Mouse (Mus musculus): ENCODE data around the gene Rars. TPM values are rescaled to one million over a fixed set of nuclear protein-coding genes. Genes with fewer than 3 reads are reported as not detected.
"Not testable (repeated sequence)": the region's sequence is repeated elsewhere in the genome, so short reads cannot be mapped to it uniquely, and the experiment has no call there.

The Rars gene
- polyA plus RNA-seq, 1 experiment from 2014 or later: 116 TPM

DNA sequence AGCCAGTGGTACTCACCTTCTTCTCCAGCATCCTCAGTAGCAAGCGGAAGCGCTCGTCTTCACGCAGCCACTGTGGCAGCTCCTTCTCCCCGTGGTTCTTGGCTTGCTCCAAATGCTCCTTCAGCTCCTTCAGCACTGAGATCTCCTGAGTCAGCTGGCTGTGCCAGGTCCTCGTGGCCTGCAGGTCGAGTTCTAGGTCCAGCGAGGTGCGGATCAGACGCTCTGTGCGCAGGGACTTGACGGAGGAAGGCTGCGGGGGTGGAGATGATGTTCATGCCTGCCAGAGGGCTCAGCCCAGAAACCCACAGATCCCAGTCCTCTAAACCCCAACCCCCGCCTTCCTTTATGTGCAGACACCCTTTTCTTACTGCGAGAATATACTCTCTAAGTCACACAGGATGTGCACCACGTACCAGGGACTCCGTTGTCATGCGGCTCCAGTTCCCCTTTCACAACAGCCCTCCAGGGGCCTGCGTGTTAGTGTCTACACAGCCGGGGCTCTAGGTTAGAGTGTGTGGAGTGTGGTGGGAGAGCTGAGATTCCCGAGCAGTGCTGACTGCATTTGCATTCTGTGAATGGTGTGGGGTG lies 7.5 kb upstream of the Rars start:
- H3K4me1 ChIP-seq (ENCODE audit: control insufficient read depth, insufficient read depth, low read length): peaks cover 3% of the 10 kb centered on the region
- peak; percentile 18; the same call in 1 of the 2 replicates for ATAC-seq (ENCODE audit: insufficient read depth, low FRiP score, low TSS enrichment)
- 84% methylated on average over 21 of the region's 21 CpGs for WGBS

DNA sequence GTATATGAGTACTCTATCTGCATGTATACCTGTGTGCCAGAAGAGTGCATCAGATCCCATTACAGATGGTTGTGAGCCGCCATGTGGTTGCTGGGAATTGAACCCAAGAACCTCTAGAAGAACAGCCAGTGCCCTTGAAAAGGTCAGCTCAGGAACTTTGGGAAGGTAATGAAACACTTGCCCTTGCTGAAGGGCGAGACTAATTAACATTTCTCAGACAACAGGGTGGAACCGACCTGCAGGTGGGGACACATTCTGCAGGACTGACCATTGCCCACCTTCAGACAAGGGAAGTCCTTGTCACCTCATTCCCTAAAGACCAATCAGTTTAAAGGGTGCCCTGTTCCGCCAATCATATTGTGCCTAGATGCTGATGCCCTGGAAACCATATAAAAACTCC lies 6.5 kb upstream of the Rars start:
- ATAC-seq (ENCODE audit: insufficient read depth, low FRiP score, low TSS enrichment); H3K4me2 ChIP-seq (ENCODE audit: low read depth); H3K4me3 ChIP-seq (ENCODE audit: low read depth, low read length); H3K4me1 ChIP-seq (ENCODE audit: control insufficient read depth, insufficient read depth, low read length); H3K27ac ChIP-seq (ENCODE audit: low read depth, low read length); DNase-seq (ENCODE audit: low spot score); H3K9ac ChIP-seq (ENCODE audit: low read length); H3K27me3 ChIP-seq (ENCODE audit: control insufficient read depth, insufficient read depth, low read length); H3K36me3 ChIP-seq (ENCODE audit: control insufficient read depth, insufficient read depth, low read length); H3K9me3 ChIP-seq (ENCODE audit: control insufficient read depth, low read length): not testable (repeated sequence)
- 88% methylated on average over 4 of the region's 4 CpGs for WGBS

More for the DNA sequence above, 7.5 kb upstream of the Rars start:
- Histone ChIP-seq H3K9ac (ENCODE audit: low read length) (no peak overlapping the region), H3K9me3 (ENCODE audit: control insufficient read depth, low read length) (no peaks in the 10 kb centered on the region), H3K4me3 (ENCODE audit: low read depth, low read length) (no peak overlapping the region), H3K36me3 (ENCODE audit: control insufficient read depth, insufficient read depth, low read length) (no peaks in the 10 kb centered on the region), H3K27ac (ENCODE audit: low read depth, low read length) (no peak overlapping the region), H3K27me3 (ENCODE audit: control insufficient read depth, insufficient read depth, low read length) (no peaks in the 10 kb centered on the region), H3K4me2 (ENCODE audit: low read depth) (no peak overlapping the region)
- DNase-seq (ENCODE audit: low spot score): no peak

DNA sequence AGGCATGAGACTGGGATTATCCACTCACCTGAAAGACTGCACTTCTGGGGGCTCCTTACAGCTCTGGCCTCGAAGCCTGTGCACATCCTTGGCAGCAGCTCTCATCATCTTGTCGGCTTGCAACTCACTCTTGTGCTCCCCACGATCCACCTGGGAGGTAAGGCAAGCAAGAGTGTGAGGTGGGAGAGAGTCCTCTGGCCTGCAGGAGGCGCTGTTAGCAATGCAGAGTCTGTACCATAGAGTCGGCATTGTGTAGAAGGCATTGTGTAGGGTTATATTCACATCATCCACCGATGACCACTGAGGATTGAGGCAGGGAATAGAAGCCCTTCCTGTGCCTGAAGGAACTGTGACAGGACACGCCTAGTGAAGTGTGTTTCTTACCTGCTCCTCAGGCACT lies 6.0 kb upstream of the Rars start:
- H3K36me3 ChIP-seq (ENCODE audit: control insufficient read depth, insufficient read depth, low read length): no peaks in the 10 kb centered on the region
- WGBS: 85% methylated on average over 7 of the region's 7 CpGs
- ATAC-seq (ENCODE audit: insufficient read depth, low FRiP score, low TSS enrichment) (no peak), DNase-seq (ENCODE audit: low spot score) (peak; percentile 19)
- H3K4me3 ChIP-seq (ENCODE audit: low read depth, low read length): no peak overlapping the region
- no peak overlapping the region for H3K27ac ChIP-seq (ENCODE audit: low read depth, low read length)
- H3K4me1 ChIP-seq (ENCODE audit: control insufficient read depth, insufficient read depth, low read length): peaks cover 3% of the 10 kb centered on the region
- H3K27me3 ChIP-seq (ENCODE audit: control insufficient read depth, insufficient read depth, low read length): no peaks in the 10 kb centered on the region
- no peak overlapping the region for H3K9ac ChIP-seq (ENCODE audit: low read length)
- H3K4me2 ChIP-seq (ENCODE audit: low read depth): no peak overlapping the region
- H3K9me3 ChIP-seq (ENCODE audit: control insufficient read depth, low read length): no peaks in the 10 kb centered on the region

DNA sequence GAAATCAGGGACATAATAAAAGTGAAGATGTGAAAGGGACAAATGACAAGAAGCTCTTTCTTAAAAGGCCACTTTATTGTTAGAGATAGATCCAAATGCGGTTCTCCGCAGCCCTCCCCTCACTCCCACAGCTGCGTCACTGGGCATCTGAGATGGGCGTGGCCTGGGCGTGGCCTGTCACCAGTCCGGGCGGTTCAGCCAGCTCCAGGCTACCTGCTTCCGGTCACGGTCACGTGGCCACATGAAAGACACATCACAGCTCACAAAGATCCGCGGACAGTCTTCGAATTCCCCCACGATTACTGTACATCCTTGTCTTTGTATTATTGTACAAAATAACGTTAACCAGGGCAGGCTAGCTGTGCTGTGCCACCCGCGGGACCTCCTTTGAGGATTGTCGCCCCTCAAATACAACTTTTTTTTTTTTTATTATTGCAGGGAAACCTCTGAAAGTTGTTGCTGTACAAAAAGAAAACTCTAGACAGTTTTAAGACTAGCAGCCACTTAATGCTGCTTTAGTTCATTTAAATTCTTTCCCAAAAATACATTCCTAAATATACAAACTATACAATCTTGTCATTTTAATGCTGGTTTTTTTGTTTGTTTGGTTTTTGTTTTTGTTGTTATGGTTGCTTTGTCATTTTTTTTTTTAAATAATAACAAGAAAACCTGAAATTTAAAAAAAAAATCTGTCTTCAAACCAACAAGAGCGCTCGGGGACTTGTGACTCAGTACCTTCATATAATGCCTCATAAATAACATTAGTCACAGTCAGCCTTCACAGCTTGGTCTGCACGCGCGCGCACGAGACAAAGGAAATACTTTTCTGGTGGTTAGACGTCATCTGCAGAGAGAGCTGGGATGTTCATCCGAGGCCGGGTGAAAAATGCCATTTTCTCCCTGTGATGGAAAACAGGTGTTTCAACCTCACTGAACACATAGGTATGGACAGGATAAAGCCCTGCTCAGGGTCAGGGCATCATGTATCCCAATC lies 4.3 kb upstream of the Rars start:
- H3K4me2 ChIP-seq (ENCODE audit: low read depth): peak overlapping the region; percentile 49
- peak overlapping the region; percentile 51; the same call in 1 of the 2 replicates for H3K9ac ChIP-seq (ENCODE audit: low read length)
- no peaks in the 10 kb centered on the region for H3K9me3 ChIP-seq (ENCODE audit: control insufficient read depth, low read length)
- DNase-seq (ENCODE audit: low spot score) (peak; percentile 90), ATAC-seq (ENCODE audit: insufficient read depth, low FRiP score, low TSS enrichment) (peak; percentile 80)
- no peaks in the 10 kb centered on the region for H3K36me3 ChIP-seq (ENCODE audit: control insufficient read depth, insufficient read depth, low read length)
- 7% methylated on average over 28 of the region's 28 CpGs for WGBS
- H3K27me3 ChIP-seq (ENCODE audit: control insufficient read depth, insufficient read depth, low read length): no peaks in the 10 kb centered on the region
- peaks cover 3% of the 10 kb centered on the region for H3K4me1 ChIP-seq (ENCODE audit: control insufficient read depth, insufficient read depth, low read length)
- peak overlapping the region; percentile 20 for H3K4me3 ChIP-seq (ENCODE audit: low read depth, low read length)
- H3K27ac ChIP-seq (ENCODE audit: low read depth, low read length): peak overlapping the region; percentile 66; the same call in 1 of the 2 replicates

DNA sequence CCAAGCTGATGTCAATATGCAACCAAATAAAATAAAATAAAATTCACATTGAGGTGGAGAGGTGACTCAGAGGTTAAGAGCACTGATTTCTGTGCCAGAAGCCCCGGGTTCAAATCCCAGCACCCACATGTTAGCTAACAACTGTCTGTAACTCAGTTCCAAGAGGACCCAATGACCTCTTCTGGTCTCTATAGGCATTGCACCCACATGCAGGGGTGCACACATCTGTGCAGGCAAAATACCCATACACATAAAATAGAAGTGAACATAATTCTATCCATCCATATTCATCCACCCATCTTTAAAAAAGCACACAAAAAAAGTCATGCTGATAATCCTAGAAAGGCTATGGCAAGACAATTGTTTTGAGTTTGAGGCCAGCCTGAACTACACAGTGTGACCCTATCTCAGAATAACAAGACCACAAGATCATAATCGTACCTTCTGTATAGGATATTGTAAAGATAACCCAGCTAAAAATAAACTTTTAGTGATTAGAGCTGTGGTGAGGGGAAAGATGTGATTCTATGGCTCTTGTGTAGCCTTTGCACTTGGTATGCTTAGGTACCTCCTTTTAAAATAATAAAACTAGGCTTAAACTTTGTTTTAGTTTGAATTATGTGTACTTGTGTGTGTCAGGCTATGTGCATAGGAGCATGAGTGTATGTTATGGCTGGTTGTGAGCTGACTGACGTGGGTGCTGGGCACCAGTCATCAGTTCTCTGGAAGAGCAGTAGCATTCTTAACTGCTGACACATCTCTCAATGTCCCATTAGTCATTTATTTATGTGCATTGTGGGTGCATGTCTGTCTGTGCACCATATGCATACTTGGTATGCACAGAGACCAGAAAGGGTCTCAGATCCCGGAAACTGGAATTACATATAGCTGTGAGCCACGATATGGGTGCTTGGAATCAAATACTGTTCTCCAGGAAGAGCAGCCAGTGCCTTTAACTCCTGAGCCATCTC lies 3.1 kb upstream of the Rars start:
- 83% methylated on average over 5 of the region's 5 CpGs for WGBS
- no peak overlapping the region for H3K4me2 ChIP-seq (ENCODE audit: low read depth)
- H3K9me3 ChIP-seq (ENCODE audit: control insufficient read depth, low read length): no peaks in the 10 kb centered on the region
- H3K36me3 ChIP-seq (ENCODE audit: control insufficient read depth, insufficient read depth, low read length): no peaks in the 10 kb centered on the region
- H3K4me3 ChIP-seq (ENCODE audit: low read depth, low read length): no peak overlapping the region
- no peak overlapping the region for H3K27ac ChIP-seq (ENCODE audit: low read depth, low read length)
- no peak for DNase-seq (ENCODE audit: low spot score)
- no peaks in the 10 kb centered on the region for H3K27me3 ChIP-seq (ENCODE audit: control insufficient read depth, insufficient read depth, low read length)
- peaks cover 9% of the 10 kb centered on the region for H3K4me1 ChIP-seq (ENCODE audit: control insufficient read depth, insufficient read depth, low read length)
- ATAC-seq (ENCODE audit: insufficient read depth, low FRiP score, low TSS enrichment): no peak
- H3K9ac ChIP-seq (ENCODE audit: low read length): no peak overlapping the region

DNA sequence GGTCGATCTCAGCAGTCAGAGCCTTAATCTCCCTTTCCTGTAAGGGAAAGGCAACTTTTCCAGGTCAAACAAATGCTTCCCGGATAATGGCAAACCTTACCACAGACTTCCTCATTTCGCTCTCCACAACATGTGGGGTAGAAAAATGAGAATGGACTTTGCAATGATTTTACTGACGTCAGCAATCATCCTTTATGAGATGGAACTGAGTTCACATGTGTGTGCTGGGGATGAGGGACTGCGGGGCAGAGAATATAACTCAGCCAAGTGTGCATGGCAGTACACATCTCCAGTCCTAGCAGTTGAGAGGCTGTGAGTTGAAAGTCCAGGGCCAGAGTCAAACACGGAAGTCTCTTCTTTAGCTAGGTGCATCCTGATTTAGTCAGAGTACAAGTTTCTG lies 1.0 kb downstream of the Rars start:
- Histone ChIP-seq H3K9me3 (ENCODE audit: control insufficient read depth, low read length) (no peaks in the 10 kb centered on the region), H3K4me2 (ENCODE audit: low read depth) (peak overlapping the region; percentile 67), H3K9ac (ENCODE audit: low read length) (no peak overlapping the region), H3K4me1 (ENCODE audit: control insufficient read depth, insufficient read depth, low read length) (0 out of 2 replicates have a peak, but pooled peaks cover 6% of the 10 kb centered on the region), H3K4me3 (ENCODE audit: low read depth, low read length) (peak overlapping the region; percentile 90; the same call in 1 of the 2 replicates), H3K27me3 (ENCODE audit: control insufficient read depth, insufficient read depth, low read length) (no peaks in the 10 kb centered on the region), H3K27ac (ENCODE audit: low read depth, low read length) (no peak overlapping the region), H3K36me3 (ENCODE audit: control insufficient read depth, insufficient read depth, low read length) (peaks cover 4% of the 10 kb centered on the region)
- no peak for ATAC-seq (ENCODE audit: insufficient read depth, low FRiP score, low TSS enrichment)
- WGBS: 89% methylated on average over 6 of the region's 6 CpGs
- no peak for DNase-seq (ENCODE audit: low spot score)

DNA sequence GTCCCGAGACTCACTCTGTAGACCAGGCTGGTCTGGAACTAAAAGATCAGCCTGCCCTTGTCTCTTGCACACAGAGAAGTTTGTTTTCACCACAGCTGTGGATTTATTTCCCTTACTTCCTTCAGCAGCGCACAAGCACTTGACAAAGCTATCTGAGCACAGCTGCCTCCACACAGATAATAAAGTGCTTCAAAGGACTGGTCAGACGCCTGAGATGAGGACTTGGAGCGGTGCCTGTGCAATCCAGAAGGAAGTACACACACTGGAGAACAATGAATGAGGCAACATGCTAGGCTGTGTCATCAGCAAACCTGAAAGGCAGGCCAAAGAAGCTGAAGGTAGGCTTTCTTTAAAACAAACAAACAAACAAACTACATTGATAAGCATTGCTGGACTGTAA lies 2.2 kb downstream of the Rars start:
- Histone ChIP-seq H3K4me2 (ENCODE audit: low read depth) (no peak overlapping the region), H3K4me1 (ENCODE audit: control insufficient read depth, insufficient read depth, low read length) (0 out of 2 replicates have a peak, but pooled peaks cover 6% of the 10 kb centered on the region), H3K4me3 (ENCODE audit: low read depth, low read length) (no peak overlapping the region), H3K27ac (ENCODE audit: low read depth, low read length) (no peak overlapping the region), H3K9ac (ENCODE audit: low read length) (no peak overlapping the region), H3K36me3 (ENCODE audit: control insufficient read depth, insufficient read depth, low read length) (peaks cover 8% of the 10 kb centered on the region), H3K27me3 (ENCODE audit: control insufficient read depth, insufficient read depth, low read length) (no peaks in the 10 kb centered on the region), H3K9me3 (ENCODE audit: control insufficient read depth, low read length) (no peaks in the 10 kb centered on the region)
- WGBS: 85% methylated on average over 4 of the region's 4 CpGs
- DNase-seq (ENCODE audit: low spot score) (no peak), ATAC-seq (ENCODE audit: insufficient read depth, low FRiP score, low TSS enrichment) (no peak)

DNA sequence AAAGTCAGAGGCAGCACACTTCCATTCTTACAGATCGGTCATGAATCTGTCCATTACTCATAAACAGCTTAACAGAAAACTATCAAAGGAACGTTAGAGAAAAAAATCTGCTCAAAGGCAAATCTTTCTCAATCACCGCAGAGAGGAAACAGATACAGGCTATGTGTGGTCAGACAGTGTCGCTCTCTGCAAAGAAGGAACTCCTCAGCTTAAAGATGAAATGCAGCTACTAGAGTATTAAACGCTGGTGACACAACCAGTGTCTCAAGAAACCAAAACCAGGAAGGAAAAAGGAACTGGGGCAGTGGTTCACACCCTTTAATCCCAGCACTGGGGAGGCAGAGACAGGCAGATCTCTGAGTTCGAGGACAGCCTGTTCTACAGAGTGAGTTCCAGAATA lies 6.6 kb downstream of the Rars start:
- H3K4me3 ChIP-seq (ENCODE audit: low read depth, low read length): no peak overlapping the region
- H3K9me3 ChIP-seq (ENCODE audit: control insufficient read depth, low read length): no peaks in the 10 kb centered on the region
- 94% methylated on average over 6 of the region's 6 CpGs for WGBS
- H3K27ac ChIP-seq (ENCODE audit: low read depth, low read length): no peak overlapping the region
- no peak overlapping the region for H3K4me2 ChIP-seq (ENCODE audit: low read depth)
- H3K4me1 ChIP-seq (ENCODE audit: control insufficient read depth, insufficient read depth, low read length): no peaks in the 10 kb centered on the region
- DNase-seq (ENCODE audit: low spot score) (no peak), ATAC-seq (ENCODE audit: insufficient read depth, low FRiP score, low TSS enrichment) (no peak)
- no peaks in the 10 kb centered on the region for H3K27me3 ChIP-seq (ENCODE audit: control insufficient read depth, insufficient read depth, low read length)
- peaks cover 15% of the 10 kb centered on the region for H3K36me3 ChIP-seq (ENCODE audit: control insufficient read depth, insufficient read depth, low read length)
- no peak overlapping the region for H3K9ac ChIP-seq (ENCODE audit: low read length)
